Mouse (Mus musculus) heart, postnatal 14 days (tissue): ENCODE results near the gene Esm1. TPM values are rescaled to one million over a fixed set of nuclear protein-coding genes. Genes with fewer than 3 reads are reported as not detected.
A peak's percentile ranks its signal among the peaks of the same experiment; 100 is the strongest.
"Not testable (repeated sequence)": the region's sequence is repeated elsewhere in the genome, so short reads cannot be mapped to it uniquely, and the experiment has no call there.

ENCODE experiments used
- DNase-seq, 2 experiments: peaks; one replicate each; pipeline ENCODE4 v3.0.0; 2021 to 2022
- intact Hi-C: fragments of 180-260 bp; cut with DNase I; formaldehyde crosslinking; loops from one replicate; pipeline ENCODE4 v1.15.1; 2025
- total RNA-seq, 2 experiments: library from RNA; stranded (reverse); gene quantifications; 2 replicates each; pipeline ENCODE4 v1.2.3; 2021

Esm1 gene
- total RNA-seq, 2 experiments from 2014 or later = 0.60 to 1.00 TPM

- DNase-seq = no peak
- intact Hi-C loops = loop anchor here (5.0 kb wide), 1 partner anchor 35 kb away; no protein-coding TSS in a partner anchor
These were observed 17.6 kb downstream of the Esm1 start for GRCm38 (mm10) chr13:113227076-113227475.

- peak in 1 of 2 experiments; percentile 12 for DNase-seq
These were observed 18.4 kb downstream of the Esm1 start for GRCm38 (mm10) chr13:113227666-113228463.

GRCm38 (mm10) chr13:113242129-113242528 is 32.7 kb downstream of the Esm1 start:
- DNase-seq = peak in 1 of 2 experiments; percentile 9
- intact Hi-C loops = no loop called here

More at GRCm38 (mm10) chr13:113227666-113228463, 18.4 kb downstream of the Esm1 start:
- intact Hi-C loops = loop anchor here (5.0 kb wide), 1 partner anchor 34 kb away; no protein-coding TSS in a partner anchor

GRCm38 (mm10) chr13:113245025-113245424 is 35.6 kb downstream of the Esm1 start:
- intact Hi-C loops = no loop called here
- no peak for DNase-seq

GRCm38 (mm10) chr13:113252580-113252979 is 43.1 kb downstream of the Esm1 start:
- intact Hi-C loops, DNase-seq: not testable (repeated sequence)

- intact Hi-C loops = no loop called here
- DNase-seq = no peak
These were observed 47.3 kb downstream of the Esm1 start for GRCm38 (mm10) chr13:113256766-113257165.

GRCm38 (mm10) chr13:113257190-113257589 is 47.7 kb downstream of the Esm1 start:
- DNase-seq = peak in 1 of 2 experiments; percentile 9

GRCm38 (mm10) chr13:113259237-113259636 is 49.8 kb downstream of the Esm1 start:
- intact Hi-C loops = no loop called here
- DNase-seq = no peak

More at GRCm38 (mm10) chr13:113257190-113257589, 47.7 kb downstream of the Esm1 start:
- intact Hi-C loops = no loop called here

GRCm38 (mm10) chr13:113262822-113263221 is 53.4 kb downstream of the Esm1 start:
- intact Hi-C loops = loop anchor here (5.0 kb wide), 1 partner anchor 36 kb away; the partner anchor contains the start of gene Gzmk
- DNase-seq = peak in 1 of 2 experiments; percentile 11

GRCm38 (mm10) chr13:113265257-113265656 is 55.8 kb downstream of the Esm1 start:
- intact Hi-C loops = loop anchor here (5.0 kb wide), 5 partner anchors 72 to 602 kb away; partner anchors contain the start of genes Gpx8 and Snx18
- DNase-seq = peak; percentile 41 to 70

GRCm38 (mm10) chr13:113266495-113266951 is 57.1 kb downstream of the Esm1 start:
- peak; percentile 71 to 86 for DNase-seq
- intact Hi-C loops = loop anchor here (5.0 kb wide), 5 partner anchors 71 to 601 kb away; partner anchors contain the start of genes Gpx8 and Snx18

GRCm38 (mm10) chr13:113267204-113267603 is 57.7 kb downstream of the Esm1 start:
- intact Hi-C loops = loop anchor here (5.0 kb wide), 5 partner anchors 70 to 600 kb away; partner anchors contain the start of genes Gpx8 and Snx18
- no peak for DNase-seq

Other genes with a start within 250 kb of the Esm1 start
- under 1 TPM in 1 of 2 experiments, not detected in 1; 0.19 TPM for gene Ccno, start 221.9 kb upstream of the Esm1 start, total RNA-seq
- not detected for gene Mcidas, start 215.8 kb upstream of the Esm1 start, total RNA-seq
- not detected for gene Cdc20b, start 174.5 kb upstream of the Esm1 start, total RNA-seq
- gene Gpx8, start 163.2 kb upstream of the Esm1 start, total RNA-seq = 10 to 100 TPM; 36.1 to 41.0 TPM
- 1 to 10 TPM in 1 of 2 experiments, not detected in 1; 6.1 TPM for gene Gzma, start 108.7 kb upstream of the Esm1 start, total RNA-seq
- gene Gzmk, start 16.2 kb downstream of the Esm1 start, total RNA-seq = not detected
- 1 to 10 TPM; 3.4 to 4.4 TPM for gene BC067074, start 83.5 kb downstream of the Esm1 start, total RNA-seq